Mouse (Mus musculus) mouse embryonic stem cell (cell line): ENCODE data around the gene Zic2.

Source experiments
- in situ Hi-C, 2 experiments: fragments of 300-500 bp; cut with MboI; formaldehyde crosslinking; loops; 1 replicate in 1 of 2; 3 replicates in 1 of 2; pipeline ENCODE4 v1.14.3; 2019 to 2020; ENCODE audit warnings: low sequenced_read_pairs in 2 of 2, low pct_unique_long_range_greater_than_20kb in 1 of 2, mixed read lengths in 1 of 2; ENCODE audit not compliant: unreplicated experiment in 1 of 2

Zic2 gene

GRCm38 (mm10) chr14:122473211-122473751 lies 2.0 kb upstream of the Zic2 start:
- in situ Hi-C loops = no loop called here

- in situ Hi-C loops = no loop called here
Observed at GRCm38 (mm10) chr14:122474041-122474890, 969 bp upstream of the Zic2 start.

GRCm38 (mm10) chr14:122475557-122476040 lies 364 bp downstream of the Zic2 start:
- in situ Hi-C loops = no loop called here

- in situ Hi-C loops = no loop called here
Observed at GRCm38 (mm10) chr14:122476041-122476821, 996 bp downstream of the Zic2 start.

- in situ Hi-C loops = no loop called here
Observed at GRCm38 (mm10) chr14:122476822-122477215, 1.6 kb downstream of the Zic2 start.

GRCm38 (mm10) chr14:122477261-122477671 lies 2.0 kb downstream of the Zic2 start:
- in situ Hi-C loops = no loop called here

- in situ Hi-C loops = no loop called here
Observed at GRCm38 (mm10) chr14:122477971-122478573, 2.8 kb downstream of the Zic2 start.

- in situ Hi-C loops = no loop called here
Observed at GRCm38 (mm10) chr14:122478574-122479011, 3.4 kb downstream of the Zic2 start.

GRCm38 (mm10) chr14:122479461-122480109 lies 4.3 kb downstream of the Zic2 start:
- in situ Hi-C loops = no loop called here

GRCm38 (mm10) chr14:122480355-122480754 lies 5.1 kb downstream of the Zic2 start:
- in situ Hi-C loops = no loop called here

- in situ Hi-C loops = no loop called here
Observed at GRCm38 (mm10) chr14:122481181-122481580, 5.9 kb downstream of the Zic2 start.

- in situ Hi-C loops = no loop called here
Observed at GRCm38 (mm10) chr14:122482081-122483023, 7.1 kb downstream of the Zic2 start.

GRCm38 (mm10) chr14:122483024-122483385 lies 7.8 kb downstream of the Zic2 start:
- in situ Hi-C loops = no loop called here

- in situ Hi-C loops = no loop called here
Observed at GRCm38 (mm10) chr14:122483556-122484421, 8.6 kb downstream of the Zic2 start.

- in situ Hi-C loops = no loop called here
Observed at GRCm38 (mm10) chr14:122484458-122484843, 9.2 kb downstream of the Zic2 start.

GRCm38 (mm10) chr14:122484844-122485551 lies 9.8 kb downstream of the Zic2 start:
- in situ Hi-C loops = no loop called here
